Mouse (Mus musculus) liver, embryonic 15.5 days (tissue): Measurements from ENCODE around the gene Cacna1f. TPM values are rescaled to one million over a fixed set of nuclear protein-coding genes. Genes with fewer than 3 reads are reported as not detected.

Source experiments
- ATAC-seq: fragments of 200-750 bp; cut with Nextera tagmentation; 2 replicates; pipeline ENCODE4 v1.8.0; 2017; ENCODE audit warnings: moderate number of reproducible peaks, mild to moderate bottlenecking, moderate library complexity; ENCODE audit not compliant: insufficient read depth
- H3K27ac ChIP-seq: fragments of 300-500 bp; sonication (generic); replicated peaks from 2 replicates; pipeline ENCODE4 v1.5.1; 2015; ENCODE audit warnings: mild to moderate bottlenecking, inconsistent platforms
- H3K27me3 ChIP-seq: fragments of 300-500 bp; sonication (generic); 2 replicates; pipeline ENCODE4 v1.6.1; 2015; ENCODE audit warnings: mild to moderate bottlenecking, inconsistent platforms
- H3K36me3 ChIP-seq: fragments of 300-500 bp; sonication (generic); replicated peaks from 2 replicates; pipeline ENCODE4 v1.6.1; 2015; ENCODE audit warnings: moderate library complexity, mild to moderate bottlenecking, inconsistent platforms
- H3K4me1 ChIP-seq: fragments of 300-500 bp; sonication (generic); replicated peaks from 2 replicates; pipeline ENCODE4 v1.6.1; 2015; ENCODE audit warnings: inconsistent platforms
- H3K4me2 ChIP-seq: fragments of 300-500 bp; sonication (generic); 2 replicates; pipeline ENCODE4 v1.6.1; 2015; ENCODE audit warnings: moderate library complexity, mild to moderate bottlenecking, inconsistent platforms
- H3K4me3 ChIP-seq: fragments of 300-500 bp; sonication (generic); replicated peaks from 2 replicates; pipeline ENCODE4 v1.5.1; 2015; ENCODE audit warnings: mild to moderate bottlenecking, inconsistent platforms
- H3K9ac ChIP-seq: fragments of 300-500 bp; sonication (generic); 2 replicates; pipeline ENCODE4 v1.6.1; 2015; ENCODE audit warnings: moderate library complexity, mild to moderate bottlenecking, inconsistent platforms
- H3K9me3 ChIP-seq: fragments of 300-500 bp; sonication (generic); replicated peaks from 2 replicates; pipeline ENCODE4 v1.6.1; 2016; ENCODE audit warnings: inconsistent platforms
- WGBS: fragments of 180-500 bp; shearing (Covaris S2); methylation state at CpG from one replicate; pipeline ENCODE4 v1.1.7; 2015; ENCODE audit warnings: mixed read lengths; ENCODE audit not compliant: insufficient replicate concordance; 5-methylcytosine and 5-hydroxymethylcytosine counted together
- polyA plus RNA-seq: library from polyadenylated mRNA; unstranded; fragments of >200 nt; fragmentation: Nextera tagmentation; extraction: Ambion mirVana; gene quantifications from 2 replicates; pipeline ENCODE4 v1.2.1, GENCODE M21; 2015

Cacna1f gene
- polyA plus RNA-seq, 1 experiment from 2014 or later: 0.07 TPM

DNA sequence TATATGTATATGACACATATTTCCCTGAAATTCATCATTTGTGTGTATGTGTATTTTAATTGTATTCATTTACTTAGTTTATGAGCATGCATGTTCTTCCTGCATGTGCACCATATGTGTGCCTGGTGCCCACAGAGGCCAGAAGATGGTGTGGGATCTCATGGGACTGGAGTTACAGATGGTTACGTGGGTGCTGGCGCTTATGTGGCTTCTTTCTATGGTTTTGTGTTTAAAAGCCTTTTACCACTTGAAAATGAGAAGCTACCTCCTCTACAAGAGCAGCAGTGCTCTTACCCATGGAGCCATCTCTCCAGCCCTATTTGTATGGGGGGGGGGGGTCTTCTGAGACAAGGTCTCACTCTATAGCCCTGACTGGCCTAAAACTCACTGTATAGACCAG lies 25.7 kb upstream of the Cacna1f start:
- H3K27me3 ChIP-seq: no peaks in the 10 kb centered on the region
- no peaks in the 10 kb centered on the region for H3K9me3 ChIP-seq
- no peak overlapping the region for H3K4me2 ChIP-seq

DNA sequence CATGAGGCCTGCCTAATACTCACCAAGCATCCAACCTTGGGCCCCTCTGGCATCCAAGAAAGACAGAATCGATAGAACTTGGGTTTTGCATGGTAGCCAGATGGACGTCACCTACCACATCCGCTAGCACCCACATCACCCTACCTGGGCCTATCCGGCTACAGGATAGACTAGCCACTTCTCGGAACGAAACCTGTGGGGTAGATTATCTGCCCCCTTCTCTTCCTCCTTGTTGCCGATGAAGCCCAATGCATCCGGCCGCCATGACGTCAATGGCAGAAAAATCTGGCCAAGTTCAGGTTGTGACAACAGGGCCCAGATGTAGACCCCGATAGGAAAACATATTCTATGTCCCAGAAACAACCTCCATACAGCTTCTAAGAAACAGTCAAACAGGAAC lies 23.0 kb upstream of the Cacna1f start:
- Histone ChIP-seq H3K27ac (no peak overlapping the region), H3K9me3 (no peaks in the 10 kb centered on the region), H3K36me3 (no peaks in the 10 kb centered on the region), H3K4me2 (no peak overlapping the region), H3K27me3 (no peaks in the 10 kb centered on the region), H3K9ac (no peak overlapping the region), H3K4me3 (no peak overlapping the region), H3K4me1 (no peaks in the 10 kb centered on the region)
- 83% methylated on average over 11 of the region's 11 CpGs for WGBS
- ATAC-seq: no peak

More for the DNA sequence above, 25.7 kb upstream of the Cacna1f start:
- Histone ChIP-seq H3K36me3 (no peaks in the 10 kb centered on the region), H3K4me1 (no peaks in the 10 kb centered on the region), H3K4me3 (no peak overlapping the region), H3K9ac (no peak overlapping the region), H3K27ac (no peak overlapping the region)
- 77% methylated on average over 2 of the region's 2 CpGs for WGBS
- no peak for ATAC-seq

DNA sequence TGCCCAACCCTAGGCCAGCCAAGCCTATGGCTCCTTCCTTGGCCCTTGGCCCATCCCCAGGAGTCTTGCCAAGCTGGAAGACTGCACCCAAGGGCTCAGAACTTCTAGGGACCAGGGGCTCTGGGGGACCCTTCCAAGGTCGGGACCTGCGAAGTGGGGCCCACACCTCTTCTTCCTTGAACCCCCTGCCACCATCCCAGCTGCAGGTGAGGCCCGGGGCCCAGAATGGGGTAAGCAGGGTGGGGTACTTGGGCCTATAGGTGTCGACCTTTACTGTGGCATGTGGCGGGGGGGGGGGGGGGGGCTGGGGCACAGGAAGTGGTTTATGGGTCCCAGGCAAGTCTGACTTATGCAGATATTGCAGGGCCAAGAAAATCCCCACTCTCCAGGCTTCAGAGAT lies 20.5 kb upstream of the Cacna1f start:
- H3K36me3 ChIP-seq: no peaks in the 10 kb centered on the region
- no peak for ATAC-seq
- H3K4me1 ChIP-seq: no peaks in the 10 kb centered on the region
- no peak overlapping the region for H3K27ac ChIP-seq
- no peak overlapping the region for H3K4me3 ChIP-seq
- H3K9ac ChIP-seq: no peak overlapping the region
- no peaks in the 10 kb centered on the region for H3K9me3 ChIP-seq
- no peak overlapping the region for H3K4me2 ChIP-seq
- H3K27me3 ChIP-seq: no peaks in the 10 kb centered on the region
- 62% methylated on average over 5 of the region's 5 CpGs for WGBS

DNA sequence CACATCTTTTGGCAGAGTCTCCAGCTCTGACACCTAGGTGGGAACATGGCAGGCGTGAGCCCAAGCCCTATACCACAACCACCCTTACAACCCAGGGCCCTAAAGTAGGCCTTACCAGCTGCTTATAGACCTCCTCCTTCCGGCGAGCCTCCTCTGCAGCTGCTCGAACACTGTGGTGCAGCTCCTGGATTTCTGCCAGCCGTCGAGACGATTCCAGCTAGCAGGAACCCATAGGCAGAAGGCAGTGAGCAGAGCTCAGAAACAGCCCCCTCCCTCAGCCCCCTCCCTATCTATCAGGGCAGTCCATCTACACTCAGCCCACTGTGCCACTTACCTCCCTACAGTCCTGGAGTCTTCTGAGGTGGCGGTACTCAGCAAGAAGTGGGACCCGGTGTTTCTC lies 11.5 kb upstream of the Cacna1f start:
- H3K4me3 ChIP-seq: no peak overlapping the region
- ATAC-seq: no peak
- H3K27ac ChIP-seq: no peak overlapping the region
- H3K36me3 ChIP-seq: peaks cover 21% of the 10 kb centered on the region
- H3K9ac ChIP-seq: no peak overlapping the region
- H3K27me3 ChIP-seq: no peaks in the 10 kb centered on the region
- no peaks in the 10 kb centered on the region for H3K4me1 ChIP-seq
- no peaks in the 10 kb centered on the region for H3K9me3 ChIP-seq
- no peak overlapping the region for H3K4me2 ChIP-seq
- WGBS: 79% methylated on average over 9 of the region's 9 CpGs

DNA sequence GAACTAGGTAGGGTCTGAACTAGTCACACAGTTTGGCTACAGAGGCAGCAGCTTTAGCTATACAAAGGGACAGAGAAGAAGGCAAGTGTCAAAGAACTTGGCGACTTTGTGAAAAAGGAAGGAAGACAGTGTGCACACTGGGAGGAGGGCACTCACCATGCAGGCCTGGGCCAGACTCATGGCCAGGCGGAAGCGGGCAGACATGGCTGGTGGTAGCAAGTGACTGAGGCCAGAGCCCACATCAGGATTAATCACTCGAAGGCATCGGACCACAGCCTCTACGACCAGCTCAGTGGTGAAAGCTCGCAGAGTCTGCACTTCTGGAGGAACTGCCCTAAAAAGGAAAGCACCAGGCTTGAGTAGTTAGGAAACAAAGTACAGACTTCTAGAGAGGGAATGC lies 2.9 kb upstream of the Cacna1f start:
- 56% methylated on average over 7 of the region's 7 CpGs for WGBS

DNA sequence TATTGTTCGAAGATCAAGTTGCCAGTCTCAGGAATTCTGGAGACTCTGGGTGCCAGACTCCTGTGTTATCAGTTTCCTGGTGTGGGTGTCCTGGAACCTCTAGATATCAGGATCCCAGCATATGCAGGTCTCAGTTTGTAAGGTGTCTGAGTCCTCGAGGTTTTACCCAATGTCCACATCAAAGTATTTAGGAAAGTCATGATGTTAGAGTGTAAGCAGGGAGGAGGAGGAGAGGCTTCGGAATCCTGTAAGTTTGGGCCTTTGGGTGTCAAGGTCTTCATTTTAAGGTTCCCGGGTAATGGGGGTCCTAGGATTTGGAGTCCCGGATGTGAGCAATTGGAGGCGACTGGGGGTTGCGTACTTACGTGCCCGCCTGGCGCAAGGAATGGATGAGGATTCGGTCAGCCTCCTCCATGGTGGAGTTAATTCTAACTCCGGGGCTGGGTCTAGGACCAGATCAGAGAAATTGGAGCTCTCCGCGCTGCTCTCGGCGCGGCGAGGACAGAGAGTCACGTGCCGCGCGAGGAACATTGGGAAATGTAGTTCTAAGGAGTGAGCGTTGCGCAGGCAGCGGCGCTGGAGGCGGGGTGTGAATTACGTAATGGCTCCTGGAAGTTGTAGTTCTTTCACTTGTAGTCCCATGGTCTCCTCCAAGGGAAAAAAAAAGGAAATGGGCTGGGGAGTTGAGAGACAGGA lies 1.9 kb upstream of the Cacna1f start, which contains the start of gene Ccdc22:
Gene Ccdc22, minus strand, starts transcription at position 639 of the 696 bp plus-strand sequence.
- WGBS: 18% methylated on average over 28 of the region's 28 CpGs
- peak within 1 kb of the TSS; percentile 63 for H3K4me3 ChIP-seq
- H3K36me3 ChIP-seq: no peaks in the 10 kb centered on the region
- peaks cover 19% of the 10 kb centered on the region; the same call in 1 of the 2 replicates for H3K27me3 ChIP-seq
- H3K9ac ChIP-seq: peak within 1 kb of the TSS; percentile 56
- 0 out of 2 replicates have a peak within 1 kb of the TSS, but pooled peaks have one; percentile 45 for H3K27ac ChIP-seq
- peak; percentile 90 for ATAC-seq
- peak within 1 kb of the TSS; percentile 73 for H3K4me2 ChIP-seq
- no peaks in the 10 kb centered on the region for H3K9me3 ChIP-seq
- H3K4me1 ChIP-seq: peaks cover 14% of the 10 kb centered on the region; the same call in 1 of the 2 replicates

More for the DNA sequence above, 2.9 kb upstream of the Cacna1f start:
- Histone ChIP-seq H3K4me3 (peak overlapping the region; percentile 63), H3K36me3 (0 out of 2 replicates have a peak, but pooled peaks cover 4% of the 10 kb centered on the region), H3K4me2 (peak overlapping the region; percentile 73), H3K9ac (0 out of 2 replicates have a peak overlapping the region, but pooled peaks have one; percentile 56), H3K4me1 (peaks cover 14% of the 10 kb centered on the region; the same call in 1 of the 2 replicates), H3K27me3 (peaks cover 14% of the 10 kb centered on the region; the same call in 1 of the 2 replicates), H3K27ac (0 out of 2 replicates have a peak overlapping the region, but pooled peaks have one; percentile 19), H3K9me3 (no peaks in the 10 kb centered on the region)
- no peak for ATAC-seq

DNA sequence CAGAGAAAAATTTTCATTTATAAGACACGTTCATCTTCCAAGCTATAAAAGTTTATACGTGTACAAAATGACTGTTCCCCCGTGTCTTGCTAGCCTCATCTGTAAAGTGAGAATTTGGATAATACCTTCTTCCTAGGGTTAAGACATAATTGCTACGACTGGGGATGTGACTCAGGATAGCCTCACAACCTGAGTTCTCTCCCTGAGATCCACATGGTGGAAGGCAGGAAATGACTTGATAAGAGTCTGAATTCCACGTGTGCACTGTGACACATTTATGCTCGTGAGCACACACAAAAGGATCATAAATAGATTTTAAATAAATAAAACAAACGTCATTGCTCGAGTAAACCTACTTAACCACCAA lies 1.3 kb upstream of the Cacna1f start:
- Histone ChIP-seq H3K4me2 (peak overlapping the region; percentile 73), H3K27ac (no peak overlapping the region), H3K36me3 (no peaks in the 10 kb centered on the region), H3K4me1 (peaks cover 14% of the 10 kb centered on the region; the same call in 1 of the 2 replicates), H3K9me3 (no peaks in the 10 kb centered on the region), H3K9ac (no peak overlapping the region), H3K27me3 (peaks cover 24% of the 10 kb centered on the region), H3K4me3 (peak overlapping the region; percentile 63; the same call in 1 of the 2 replicates)
- WGBS: 32% methylated on average over 8 of the region's 8 CpGs
- ATAC-seq: 0 out of 2 replicates have a peak, but pooled peaks have one; percentile 30

DNA sequence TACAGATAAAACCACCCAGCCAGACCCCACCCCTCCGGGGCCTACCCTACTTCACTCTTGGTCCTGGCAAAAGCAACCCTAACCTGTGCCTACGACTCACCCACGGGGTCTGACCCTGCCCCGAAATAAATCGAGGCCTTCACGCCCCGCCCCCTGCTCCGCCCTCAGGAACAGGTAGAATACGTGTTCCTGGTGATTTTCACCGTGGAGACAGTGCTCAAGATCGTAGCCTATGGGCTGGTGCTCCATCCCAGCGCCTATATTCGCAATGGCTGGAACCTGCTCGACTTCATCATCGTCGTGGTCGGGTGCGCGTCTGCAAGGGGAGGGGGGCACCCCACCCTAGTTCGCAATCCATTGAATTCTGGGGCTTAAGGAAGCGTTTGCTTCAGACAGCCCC lies 3.2 kb downstream of the Cacna1f start:
- WGBS: 18% methylated on average over 21 of the region's 21 CpGs
- no peaks in the 10 kb centered on the region for H3K9me3 ChIP-seq
- H3K36me3 ChIP-seq: no peaks in the 10 kb centered on the region
- peak overlapping the region; percentile 38; the same call in 1 of the 2 replicates for H3K4me2 ChIP-seq
- H3K27ac ChIP-seq: no peak overlapping the region
- peaks cover 36% of the 10 kb centered on the region for H3K27me3 ChIP-seq
- no peak for ATAC-seq
- peaks cover 5% of the 10 kb centered on the region; the same call in 1 of the 2 replicates for H3K4me1 ChIP-seq
- no peak overlapping the region for H3K9ac ChIP-seq
- H3K4me3 ChIP-seq: no peak overlapping the region

DNA sequence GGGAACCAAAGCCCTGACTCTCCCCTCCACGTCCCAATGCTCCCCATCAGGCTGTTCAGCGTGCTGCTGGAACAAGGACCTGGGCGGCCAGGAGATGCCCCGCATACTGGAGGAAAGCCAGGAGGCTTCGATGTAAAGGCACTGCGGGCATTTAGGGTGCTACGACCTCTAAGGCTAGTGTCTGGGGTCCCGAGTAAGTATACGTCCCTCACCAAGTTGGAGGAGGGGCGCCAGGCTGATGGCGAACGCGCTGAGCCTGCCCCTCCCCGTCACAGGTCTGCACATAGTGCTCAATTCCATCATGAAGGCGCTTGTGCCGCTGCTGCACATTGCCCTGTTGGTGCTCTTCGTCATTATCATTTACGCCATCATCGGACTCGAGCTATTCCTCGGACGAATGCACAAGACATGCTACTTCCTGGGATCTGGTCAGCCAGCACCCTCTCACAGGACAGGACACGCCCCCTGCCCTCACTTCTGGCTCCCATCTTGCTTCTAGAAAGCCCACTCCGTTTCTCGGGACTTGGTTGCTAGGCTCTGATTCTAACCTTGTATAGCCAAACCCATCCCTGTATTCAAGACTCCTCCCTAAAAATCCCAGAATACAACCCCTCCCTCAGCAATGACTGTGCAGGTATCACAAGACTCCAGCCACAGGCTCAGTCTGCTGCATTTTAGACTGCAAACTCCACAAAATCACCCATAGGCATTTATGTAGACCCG lies 3.8 kb downstream of the Cacna1f start:
- H3K27ac ChIP-seq: no peak overlapping the region
- H3K4me2 ChIP-seq: peak overlapping the region; percentile 38
- no peak overlapping the region for H3K9ac ChIP-seq
- H3K36me3 ChIP-seq: no peaks in the 10 kb centered on the region
- H3K9me3 ChIP-seq: no peaks in the 10 kb centered on the region
- H3K27me3 ChIP-seq: peaks cover 36% of the 10 kb centered on the region
- no peak for ATAC-seq
- peaks cover 2% of the 10 kb centered on the region; the same call in 1 of the 2 replicates for H3K4me1 ChIP-seq
- WGBS: 13% methylated on average over 26 of the region's 26 CpGs
- H3K4me3 ChIP-seq: no peak overlapping the region

DNA sequence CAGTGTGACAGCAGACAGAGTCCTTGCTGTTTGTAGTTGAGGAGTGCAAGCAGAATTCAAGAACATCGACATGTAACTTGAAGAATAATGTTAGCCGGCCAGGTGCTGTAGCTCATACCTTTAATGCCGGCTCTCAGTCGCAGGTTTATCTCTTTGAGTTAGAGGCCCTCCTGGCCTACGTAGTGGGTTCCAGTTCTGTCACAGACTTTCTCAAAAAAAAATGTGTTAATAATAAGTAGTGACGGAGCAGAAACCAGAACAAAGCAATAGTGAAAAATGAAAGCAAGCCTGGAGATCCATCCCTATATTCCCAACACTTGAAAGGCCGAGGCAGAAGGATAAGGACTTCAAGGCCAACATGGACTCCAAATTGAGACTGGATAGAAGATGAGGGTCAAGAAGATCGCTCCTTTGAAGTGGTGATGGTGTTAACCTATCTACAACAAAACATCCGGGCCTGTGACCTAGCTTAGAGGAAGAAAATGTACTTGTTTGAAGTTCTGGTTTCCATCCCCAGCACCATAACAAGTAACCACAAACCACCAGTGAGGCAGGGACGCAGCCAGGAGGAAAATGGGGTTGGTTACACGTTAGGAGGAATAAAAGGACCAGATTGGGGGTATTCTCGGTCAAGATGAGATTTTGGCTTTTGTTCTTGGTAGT lies 11.1 kb downstream of the Cacna1f start:
- Histone ChIP-seq H3K9ac (no peak overlapping the region), H3K4me3 (no peak overlapping the region), H3K27me3 (no peaks in the 10 kb centered on the region), H3K4me2 (no peak overlapping the region), H3K4me1 (no peaks in the 10 kb centered on the region), H3K27ac (no peak overlapping the region), H3K9me3 (no peaks in the 10 kb centered on the region), H3K36me3 (no peaks in the 10 kb centered on the region)
- ATAC-seq: no peak
- WGBS: 56% methylated on average over 12 of the region's 12 CpGs

DNA sequence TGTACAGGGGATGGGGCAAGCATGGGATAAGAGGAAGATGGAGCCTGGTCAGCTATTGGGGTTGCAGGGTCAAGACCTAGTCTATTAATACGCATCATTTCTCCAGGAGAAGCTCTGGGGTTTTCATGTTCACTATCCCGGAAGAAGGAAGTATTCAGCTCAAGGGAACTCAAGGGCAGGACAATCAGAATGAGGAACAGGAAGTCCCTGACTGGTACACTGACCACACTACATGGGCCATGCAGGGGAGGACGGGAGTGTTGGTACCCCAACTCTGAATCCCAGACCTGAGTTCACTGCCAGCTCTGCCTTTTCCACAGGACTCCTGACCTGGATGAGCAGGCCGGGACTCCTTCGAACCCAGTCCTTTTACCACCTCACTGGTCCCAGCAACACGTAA lies 25.7 kb downstream of the Cacna1f start:
- ATAC-seq: no peak
- Histone ChIP-seq H3K27me3 (no peaks in the 10 kb centered on the region), H3K9me3 (no peaks in the 10 kb centered on the region), H3K27ac (no peak overlapping the region), H3K4me3 (no peak overlapping the region), H3K4me2 (no peak overlapping the region), H3K36me3 (no peaks in the 10 kb centered on the region), H3K4me1 (no peaks in the 10 kb centered on the region), H3K9ac (no peak overlapping the region)
- WGBS: 54% methylated on average over 6 of the region's 6 CpGs
